Mouse (Mus musculus) CH12.LX (cell line): ENCODE measurements around the gene Fbxl17.

ENCODE experiments used
- BHLHE40 ChIP-seq: IDR thresholded peaks from 2 replicates; pipeline ENCODE4 v1.6.1; 2011; ENCODE audit warnings: mild to moderate bottlenecking, low read depth, low read length, improper control_type of control experiment
- CHD1 ChIP-seq: IDR thresholded peaks from 2 replicates; pipeline ENCODE4 v1.6.1; 2012; ENCODE audit warnings: low read depth, low read length, improper control_type of control experiment, inconsistent platforms
- CHD2 ChIP-seq: IDR thresholded peaks from 2 replicates; pipeline ENCODE4 v1.6.1; 2011; ENCODE audit warnings: low read length, improper control_type of control experiment
- CTCF ChIP-seq, 2 experiments: IDR thresholded peaks in 1 of 2; conservative IDR thresholded peaks in 1 of 2; 2 replicates each; pipeline ENCODE4 v1.5.1; 2011 to 2012; ENCODE audit warnings: low read depth in 2 of 2, low read length in 2 of 2, improper control_type of control experiment in 1 of 2, inconsistent platforms in 1 of 2, mild to moderate bottlenecking in 1 of 2, moderate library complexity in 1 of 2
- EP300 ChIP-seq: IDR thresholded peaks from 2 replicates; pipeline ENCODE4 v1.6.1; 2011; ENCODE audit warnings: low read length, improper control_type of control experiment
- ETS1 ChIP-seq: conservative IDR thresholded peaks from 2 replicates; pipeline ENCODE4 v1.6.1; 2012; ENCODE audit warnings: low read depth, mild to moderate bottlenecking, inconsistent platforms, low read length, improper control_type of control experiment, moderate library complexity
- MAFK ChIP-seq: IDR thresholded peaks from 2 replicates; pipeline ENCODE4 v1.6.1; 2011; ENCODE audit warnings: low read length, improper control_type of control experiment; ENCODE audit not compliant: insufficient replicate concordance
- MEF2A ChIP-seq: IDR thresholded peaks from 2 replicates; pipeline ENCODE4 v1.6.1; 2014; ENCODE audit warnings: low read depth, mild to moderate bottlenecking, inconsistent platforms, low read length, improper control_type of control experiment, borderline replicate concordance
- POLR2A ChIP-seq: IDR thresholded peaks from 2 replicates; pipeline ENCODE4 v1.6.1; 2011; ENCODE audit warnings: low read depth, mild to moderate bottlenecking, improper control_type of control experiment, low read length
- POLR2AphosphoS2 ChIP-seq: IDR thresholded peaks from 2 replicates; pipeline ENCODE4 v1.6.1; 2011; ENCODE audit warnings: low read depth, low read length, improper control_type of control experiment
- RCOR1 ChIP-seq: conservative IDR thresholded peaks from 2 replicates; pipeline ENCODE4 v1.6.1; 2012; ENCODE audit warnings: low read depth, mild to moderate bottlenecking, inconsistent platforms, low read length, improper control_type of control experiment
- SIN3A ChIP-seq: IDR thresholded peaks from 2 replicates; pipeline ENCODE4 v1.6.1; 2012; ENCODE audit warnings: low read length, improper control_type of control experiment, inconsistent platforms
- SMC3 ChIP-seq: IDR thresholded peaks from 2 replicates; pipeline ENCODE4 v1.6.1; 2011; ENCODE audit warnings: low read depth, low read length, improper control_type of control experiment
- TCF12 ChIP-seq: IDR thresholded peaks from 2 replicates; pipeline ENCODE4 v1.6.1; 2014; ENCODE audit warnings: low read depth, mild to moderate bottlenecking, inconsistent platforms, low read length, improper control_type of control experiment

GRCm38 (mm10) chr17:63077509-63077908 lies 422.3 kb downstream of the Fbxl17 start:
- TF ChIP-seq SIN3A: no peak
- no peak for TF ChIP-seq POLR2A
- no peak for TF ChIP-seq TCF12
- no peak for TF ChIP-seq CTCF (conservative IDR thresholded peaks at IDR 0.05 in 1 of 2, IDR thresholded peaks at IDR 0.05 in 1 of 2; ENCODE audit: low read depth in 2 of 2, low read length in 2 of 2)
- TF ChIP-seq CHD2: no peak
- TF ChIP-seq BHLHE40: no peak
- no peak for TF ChIP-seq SMC3
- no peak for TF ChIP-seq RCOR1
- no peak for TF ChIP-seq ETS1
- no peak for TF ChIP-seq MAFK
- no peak for TF ChIP-seq POLR2AphosphoS2
- no peak for TF ChIP-seq MEF2A
- no peak for TF ChIP-seq EP300
- no peak for TF ChIP-seq CHD1
